Mouse (Mus musculus) liver, postnatal 0 days (tissue): Measurements from ENCODE around the gene Gm48551. TPM values are rescaled to one million over a fixed set of nuclear protein-coding genes. Genes with fewer than 3 reads are reported as not detected.

Experiments
- ATAC-seq: fragments of 200-750 bp; cut with Nextera tagmentation; 2 replicates; pipeline ENCODE4 v1.8.0; 2017; ENCODE audit warnings: mild to moderate bottlenecking, moderate library complexity
- DNase-seq: peaks from one replicate; pipeline ENCODE4 v3.0.0-alpha.2; 2016
- H3K27ac ChIP-seq: fragments of 300-500 bp; sonication (generic); 2 replicates; pipeline ENCODE4 v1.5.1; 2014; ENCODE audit warnings: antibody characterized with exemption, moderate library complexity, mild to moderate bottlenecking, low read depth
- H3K27me3 ChIP-seq: fragments of 300-500 bp; sonication (generic); 2 replicates; pipeline ENCODE4 v1.6.1; 2014; ENCODE audit warnings: low read length, control low read depth, mixed read lengths; ENCODE audit not compliant: insufficient read depth
- H3K36me3 ChIP-seq: fragments of 300-500 bp; sonication (generic); replicated peaks from 2 replicates; pipeline ENCODE4 v1.6.1; 2014; ENCODE audit warnings: mild to moderate bottlenecking, control low read depth, low read length, moderate library complexity, mixed read lengths; ENCODE audit not compliant: insufficient read depth
- H3K4me1 ChIP-seq: fragments of 300-500 bp; sonication (generic); 2 replicates; pipeline ENCODE4 v1.6.1; 2014; ENCODE audit warnings: antibody characterized with exemption, mild to moderate bottlenecking, control low read depth; ENCODE audit not compliant: insufficient read depth
- H3K4me2 ChIP-seq: fragments of 300-500 bp; sonication (generic); 2 replicates; pipeline ENCODE4 v1.6.1; 2014; ENCODE audit warnings: low read depth, mild to moderate bottlenecking, low read length, moderate library complexity, mixed read lengths
- H3K4me3 ChIP-seq: fragments of 300-500 bp; sonication (generic); 2 replicates; pipeline ENCODE4 v1.5.1; 2014; ENCODE audit warnings: low read depth, low read length
- H3K9ac ChIP-seq: fragments of 300-500 bp; sonication (generic); replicated peaks from 2 replicates; pipeline ENCODE4 v1.6.1; 2014; ENCODE audit warnings: mild to moderate bottlenecking, moderate library complexity
- H3K9me3 ChIP-seq: fragments of 300-500 bp; sonication (generic); 2 replicates; pipeline ENCODE4 v1.6.1; 2016; ENCODE audit warnings: mild to moderate bottlenecking, control low read depth, low read length, mixed read lengths
- CTCF ChIP-seq: sonication (generic); IDR thresholded peaks from 2 replicates; pipeline ENCODE4 v1.5.1; 2016; ENCODE audit warnings: antibody characterized with exemption, low read depth
- EP300 ChIP-seq: IDR thresholded peaks from 2 replicates; pipeline ENCODE4 v1.6.1; 2016; ENCODE audit warnings: antibody characterized with exemption, low read depth, mild to moderate bottlenecking
- WGBS: fragments of 180-500 bp; shearing (Covaris S2); extraction: QIAGEN DNeasy Blood & Tissue Kit; methylation state at CpG from one replicate; pipeline ENCODE4 v1.1.7; 2014; ENCODE audit not compliant: insufficient replicate concordance; 5-methylcytosine and 5-hydroxymethylcytosine counted together
- microRNA-seq: library from miRNA; unstranded; fragments of <30 nt; microRNA quantifications from one replicate; pipeline ENCODE4, GENCODE M21; 2016
- polyA plus RNA-seq: library from polyadenylated mRNA; unstranded; fragments of >200 nt; fragmentation: Nextera tagmentation; extraction: Ambion mirVana; gene quantifications from 2 replicates; pipeline ENCODE4 v1.2.1, GENCODE M21; 2015

Gm48551 gene
- polyA plus RNA-seq, 1 experiment from 2014 or later = 0.70 TPM

DNA sequence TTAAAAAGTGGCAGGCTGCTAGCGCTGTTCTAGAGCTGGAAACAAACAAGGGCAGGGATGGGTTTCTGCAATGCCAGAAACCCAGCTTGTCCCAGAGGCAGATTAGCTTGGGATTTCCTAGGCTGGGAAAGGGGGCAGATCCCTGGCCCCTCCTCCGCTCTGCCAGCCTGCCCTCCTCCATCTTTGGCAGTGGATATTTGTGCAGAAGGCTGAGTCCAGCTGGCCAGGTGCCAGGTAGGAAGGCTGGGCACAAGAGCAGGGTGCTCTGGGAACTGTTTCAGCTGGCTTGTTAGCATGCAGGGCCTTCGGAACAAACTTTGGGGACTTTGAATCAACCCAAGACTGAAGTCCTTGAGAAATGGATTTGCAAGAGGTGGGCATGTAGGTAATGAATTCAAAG, 51.2 kb downstream of the Gm48551 start:
- TF ChIP-seq EP300 = no peak
- TF ChIP-seq CTCF = no peak
- Histone ChIP-seq H3K9me3 (no peaks in the 10 kb centered on the region), H3K9ac (no peak overlapping the region), H3K27me3 (peaks cover 6% of the 10 kb centered on the region; the same call in 1 of the 2 replicates), H3K4me3 (no peak overlapping the region), H3K4me2 (no peak overlapping the region), H3K36me3 (no peaks in the 10 kb centered on the region), H3K27ac (no peak overlapping the region), H3K4me1 (peaks cover 20% of the 10 kb centered on the region)
- WGBS = 69% methylated on average over 3 of the region's 3 CpGs
- DNase-seq = peak; percentile 14
- ATAC-seq = no peak

DNA sequence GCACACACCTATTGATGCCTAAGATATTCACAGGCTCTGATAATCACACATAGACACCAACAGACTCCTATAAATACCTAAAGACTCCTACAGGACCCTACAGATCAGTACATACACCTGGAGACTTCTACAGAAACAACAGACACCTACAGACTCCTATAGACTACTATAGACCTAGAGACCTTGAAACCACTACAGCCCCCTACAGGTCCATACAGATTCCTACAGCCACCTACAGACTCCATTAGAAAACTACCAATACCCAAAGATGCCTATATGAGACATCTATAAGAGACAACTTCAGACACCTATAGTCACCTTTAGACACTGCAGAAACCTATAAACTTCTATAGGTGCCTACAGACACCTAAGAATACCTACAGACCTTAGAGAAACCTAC, 56.8 kb downstream of the Gm48551 start:
- H3K27me3 ChIP-seq = no peaks in the 10 kb centered on the region; the same call in 1 of the 2 replicates
- H3K36me3 ChIP-seq = no peaks in the 10 kb centered on the region
- no peak for TF ChIP-seq EP300
- TF ChIP-seq CTCF = peak; percentile 58
- ATAC-seq (no peak), DNase-seq (no peak)
- H3K9me3 ChIP-seq = no peaks in the 10 kb centered on the region
- no peaks in the 10 kb centered on the region for H3K4me1 ChIP-seq
- no peak overlapping the region for H3K9ac ChIP-seq
- H3K4me3 ChIP-seq = no peak overlapping the region
- H3K4me2 ChIP-seq = no peak overlapping the region
- H3K27ac ChIP-seq = no peak overlapping the region

Small RNA genes within 50 kb of the gene (microRNA-seq; reads per million reads assigned to microRNA genes)
- gene Mir1191b (not detected), gene Mir6913 (not detected)

Other genes with a start within 250 kb of the Gm48551 start
- gene Zbtb7a, start 249.2 kb upstream of the Gm48551 start, polyA plus RNA-seq = 29.7 and 33.8 TPM in 2 replicates
- gene Pias4, start 216.5 kb upstream of the Gm48551 start, polyA plus RNA-seq = 14.6 and 16.1 TPM in 2 replicates
- 310 and 313 TPM in 2 replicates for gene Eef2, start 207.8 kb upstream of the Gm48551 start, polyA plus RNA-seq
- gene Dapk3, start 201.5 kb upstream of the Gm48551 start, polyA plus RNA-seq = 15.3 and 17.2 TPM in 2 replicates
- not detected in 2 replicates for gene 4930442H23Rik, start 200.6 kb upstream of the Gm48551 start, polyA plus RNA-seq
- gene Nmrk2, start 182.4 kb upstream of the Gm48551 start, polyA plus RNA-seq = not detected in 2 replicates
- not detected in 2 replicates for gene Atcay, start 153.6 kb upstream of the Gm48551 start, polyA plus RNA-seq
- gene Zfr2, start 151.3 kb upstream of the Gm48551 start, polyA plus RNA-seq = 0.09 and 0.61 TPM in 2 replicates
- 1.7 TPM in 2 replicates for gene Matk, start 131.5 kb upstream of the Gm48551 start, polyA plus RNA-seq
- 110 and 112 TPM in 2 replicates for gene Mrpl54, start 117.5 kb upstream of the Gm48551 start, polyA plus RNA-seq
- gene Apba3, start 117.5 kb upstream of the Gm48551 start, polyA plus RNA-seq = 21.1 and 23.2 TPM in 2 replicates
- gene Tjp3, start 92.9 kb upstream of the Gm48551 start, polyA plus RNA-seq = 1.7 and 1.8 TPM in 2 replicates
- 8.8 and 9.7 TPM in 2 replicates for gene Pip5k1c, start 91.5 kb upstream of the Gm48551 start, polyA plus RNA-seq
- 12.4 and 12.9 TPM in 2 replicates for gene Cactin, start 63.4 kb upstream of the Gm48551 start, polyA plus RNA-seq
- 5.2 and 5.4 TPM in 2 replicates for gene Tbxa2r, start 55.7 kb upstream of the Gm48551 start, polyA plus RNA-seq
- gene Gipc3, start 41.2 kb upstream of the Gm48551 start, polyA plus RNA-seq = 0.02 and 0.08 TPM in 2 replicates
- gene Hmg20b, start 34.0 kb upstream of the Gm48551 start, polyA plus RNA-seq = 26.4 and 27.1 TPM in 2 replicates
- gene Mfsd12, start 27.0 kb upstream of the Gm48551 start, polyA plus RNA-seq = 6.8 and 7.9 TPM in 2 replicates
- gene 4930404N11Rik, start 18.6 kb upstream of the Gm48551 start, polyA plus RNA-seq = 0.71 and 0.94 TPM in 2 replicates
- gene Fzr1, start 6.0 kb upstream of the Gm48551 start, polyA plus RNA-seq = 69.7 and 74.6 TPM in 2 replicates
- 39.3 and 42.1 TPM in 2 replicates for gene Dohh, start within 50 bp of the Gm48551 start, polyA plus RNA-seq
- gene Gm48552, start 4.5 kb downstream of the Gm48551 start, polyA plus RNA-seq = not detected in 2 replicates
- 1.7 and 2.0 TPM in 2 replicates for gene Smim24, start 8.6 kb downstream of the Gm48551 start, polyA plus RNA-seq
- 19.6 and 21.1 TPM in 2 replicates for gene Nfic, start 71.2 kb downstream of the Gm48551 start, polyA plus RNA-seq
- not detected in 2 replicates for gene Celf5, start 98.2 kb downstream of the Gm48551 start, polyA plus RNA-seq
- gene Ncln, start 111.9 kb downstream of the Gm48551 start, polyA plus RNA-seq = 29.2 and 30.6 TPM in 2 replicates
- gene S1pr4, start 115.7 kb downstream of the Gm48551 start, polyA plus RNA-seq = 6.3 and 7.4 TPM in 2 replicates
- 4.0 and 4.4 TPM in 2 replicates for gene Gna15, start 139.8 kb downstream of the Gm48551 start, polyA plus RNA-seq
- 18.3 and 19.2 TPM in 2 replicates for gene Gna11, start 160.7 kb downstream of the Gm48551 start, polyA plus RNA-seq
- 256 and 266 TPM in 2 replicates for gene Aes, start 175.0 kb downstream of the Gm48551 start, polyA plus RNA-seq
- 1.2 and 2.2 TPM in 2 replicates for gene Tle2, start 190.1 kb downstream of the Gm48551 start, polyA plus RNA-seq
- gene Tle6, start 216.6 kb downstream of the Gm48551 start, polyA plus RNA-seq = 2.9 and 3.0 TPM in 2 replicates
- 0.13 TPM in 2 replicates for gene BC025920, start 221.8 kb downstream of the Gm48551 start, polyA plus RNA-seq
- gene Sirt6, start 243.3 kb downstream of the Gm48551 start, polyA plus RNA-seq = 4.5 and 6.1 TPM in 2 replicates
- gene Ankrd24, start 244.1 kb downstream of the Gm48551 start, polyA plus RNA-seq = 1.8 and 2.1 TPM in 2 replicates